Mouse (Mus musculus) heart, embryonic 12.5 days (tissue): Measurements from ENCODE around the gene Gpr183. TPM values are rescaled to one million over a fixed set of nuclear protein-coding genes. Genes with fewer than 3 reads are reported as not detected.

ENCODE experiments used
- ATAC-seq: fragments of 200-750 bp; cut with Nextera tagmentation; 2 replicates; pipeline ENCODE4 v1.8.0; 2017; ENCODE audit warnings: moderate TSS enrichment, moderate library complexity; ENCODE audit not compliant: insufficient number of reproducible peaks, low FRiP score
- H3K27ac ChIP-seq: fragments of 300-500 bp; sonication (generic); 2 replicates; pipeline ENCODE4 v1.5.1; 2016; ENCODE audit warnings: mild to moderate bottlenecking, moderate library complexity; ENCODE audit not compliant: poor library complexity, severe bottlenecking
- H3K27me3 ChIP-seq: fragments of 300-500 bp; sonication (generic); replicated peaks from 2 replicates; pipeline ENCODE4 v1.6.1; 2016; ENCODE audit warnings: mild to moderate bottlenecking, moderate library complexity
- H3K36me3 ChIP-seq: fragments of 300-500 bp; sonication (generic); 2 replicates; pipeline ENCODE4 v1.6.1; 2016; ENCODE audit warnings: mild to moderate bottlenecking, moderate library complexity
- H3K4me1 ChIP-seq: fragments of 300-500 bp; sonication (generic); replicated peaks from 2 replicates; pipeline ENCODE4 v1.6.1; 2016; ENCODE audit warnings: mild to moderate bottlenecking
- H3K4me2 ChIP-seq: fragments of 300-500 bp; sonication (generic); 2 replicates; pipeline ENCODE4 v1.6.1; 2016; ENCODE audit warnings: mild to moderate bottlenecking, moderate library complexity
- H3K4me3 ChIP-seq: fragments of 300-500 bp; sonication (generic); 2 replicates; pipeline ENCODE4 v1.5.1; 2016; ENCODE audit warnings: mild to moderate bottlenecking
- H3K9ac ChIP-seq: fragments of 300-500 bp; sonication (generic); 2 replicates; pipeline ENCODE4 v1.6.1; 2016; ENCODE audit warnings: mild to moderate bottlenecking, moderate library complexity
- H3K9me3 ChIP-seq: fragments of 300-500 bp; sonication (generic); replicated peaks from 2 replicates; pipeline ENCODE4 v1.6.1; 2016; ENCODE audit warnings: mild to moderate bottlenecking, moderate library complexity
- WGBS: fragments of 180-500 bp; shearing (Covaris S2); methylation state at CpG from one replicate; pipeline ENCODE4 v1.1.7; 2016; 5-methylcytosine and 5-hydroxymethylcytosine counted together
- polyA plus RNA-seq: library from polyadenylated mRNA; unstranded; fragments of >200 nt; fragmentation: Nextera tagmentation; extraction: Ambion mirVana; gene quantifications from 2 replicates; pipeline ENCODE4 v1.2.1, GENCODE M21; 2016

Gene Gpr183
- polyA plus RNA-seq, 1 experiment from 2014 or later: 1.7 TPM

GRCm38 (mm10) chr14:121956291-121956690 is 8.7 kb downstream of the Gpr183 start:
- 85% methylated on average over 5 of the region's 5 CpGs for WGBS
- Histone ChIP-seq H3K4me1 (peaks cover 23% of the 10 kb centered on the region), H3K9ac (no peak overlapping the region)

GRCm38 (mm10) chr14:121955176-121955795 is 9.7 kb downstream of the Gpr183 start:
- Histone ChIP-seq H3K4me2 (no peak overlapping the region), H3K9me3 (no peaks in the 10 kb centered on the region), H3K9ac (no peak overlapping the region), H3K27me3 (no peaks in the 10 kb centered on the region), H3K36me3 (no peaks in the 10 kb centered on the region), H3K27ac (no peak overlapping the region), H3K4me1 (peaks cover 16% of the 10 kb centered on the region), H3K4me3 (no peak overlapping the region)
- no peak for ATAC-seq
- 83% methylated on average over 5 of the region's 5 CpGs for WGBS

More at GRCm38 (mm10) chr14:121956291-121956690, 8.7 kb downstream of the Gpr183 start:
- no peaks in the 10 kb centered on the region for H3K9me3 ChIP-seq
- no peak for ATAC-seq
- H3K27ac ChIP-seq: no peak overlapping the region
- H3K4me3 ChIP-seq: no peak overlapping the region
- H3K27me3 ChIP-seq: no peaks in the 10 kb centered on the region
- no peaks in the 10 kb centered on the region for H3K36me3 ChIP-seq
- no peak overlapping the region for H3K4me2 ChIP-seq

GRCm38 (mm10) chr14:121954608-121955007 is 10.4 kb downstream of the Gpr183 start:
- H3K36me3 ChIP-seq: no peaks in the 10 kb centered on the region
- no peak overlapping the region for H3K4me3 ChIP-seq
- H3K9ac ChIP-seq: no peak overlapping the region
- WGBS: 87% methylated on average over 12 of the region's 12 CpGs
- 0 out of 2 replicates have a peak overlapping the region, but pooled peaks have one; percentile 8 for H3K4me2 ChIP-seq
- H3K27ac ChIP-seq: no peak overlapping the region
- no peaks in the 10 kb centered on the region for H3K9me3 ChIP-seq
- peaks cover 16% of the 10 kb centered on the region for H3K4me1 ChIP-seq
- ATAC-seq: no peak
- H3K27me3 ChIP-seq: no peaks in the 10 kb centered on the region

GRCm38 (mm10) chr14:121954129-121954528 is 10.9 kb downstream of the Gpr183 start:
- H3K9me3 ChIP-seq: no peaks in the 10 kb centered on the region
- H3K9ac ChIP-seq: no peak overlapping the region
- no peaks in the 10 kb centered on the region for H3K27me3 ChIP-seq
- no peaks in the 10 kb centered on the region for H3K36me3 ChIP-seq
- WGBS: 49% methylated on average over 11 of the region's 11 CpGs
- no peak overlapping the region for H3K27ac ChIP-seq
- ATAC-seq: 0 out of 2 replicates have a peak, but pooled peaks have one; percentile 37
- H3K4me1 ChIP-seq: peaks cover 16% of the 10 kb centered on the region
- peak overlapping the region; percentile 8; the same call in 1 of the 2 replicates for H3K4me2 ChIP-seq
- no peak overlapping the region for H3K4me3 ChIP-seq

GRCm38 (mm10) chr14:121952046-121952400 is 13.0 kb downstream of the Gpr183 start:
- Histone ChIP-seq H3K27me3 (no peaks in the 10 kb centered on the region), H3K36me3 (no peaks in the 10 kb centered on the region), H3K9me3 (no peaks in the 10 kb centered on the region), H3K9ac (no peak overlapping the region), H3K4me2 (no peak overlapping the region), H3K4me3 (no peak overlapping the region), H3K27ac (no peak overlapping the region), H3K4me1 (peaks cover 11% of the 10 kb centered on the region)
- no peak for ATAC-seq
- WGBS: 86% methylated on average over 5 of the region's 5 CpGs

GRCm38 (mm10) chr14:121951399-121952045 is 13.5 kb downstream of the Gpr183 start:
- no peak overlapping the region for H3K4me3 ChIP-seq
- no peaks in the 10 kb centered on the region for H3K27me3 ChIP-seq
- H3K4me1 ChIP-seq: peaks cover 15% of the 10 kb centered on the region
- no peak for ATAC-seq
- no peak overlapping the region for H3K9ac ChIP-seq
- WGBS: 43% methylated on average over 2 of the region's 2 CpGs
- no peak overlapping the region for H3K4me2 ChIP-seq
- no peaks in the 10 kb centered on the region for H3K36me3 ChIP-seq
- H3K9me3 ChIP-seq: no peaks in the 10 kb centered on the region
- no peak overlapping the region for H3K27ac ChIP-seq

GRCm38 (mm10) chr14:121949897-121950296 is 15.1 kb downstream of the Gpr183 start:
- Histone ChIP-seq H3K36me3 (no peaks in the 10 kb centered on the region), H3K9ac (no peak overlapping the region), H3K27me3 (no peaks in the 10 kb centered on the region), H3K9me3 (no peaks in the 10 kb centered on the region), H3K4me2 (no peak overlapping the region), H3K27ac (no peak overlapping the region), H3K4me3 (no peak overlapping the region), H3K4me1 (peaks cover 15% of the 10 kb centered on the region)
- WGBS: 85% methylated on average over 5 of the region's 5 CpGs
- ATAC-seq: no peak

- no peak for ATAC-seq
- no peak overlapping the region for H3K9ac ChIP-seq
- no peaks in the 10 kb centered on the region for H3K36me3 ChIP-seq
- no peak overlapping the region for H3K27ac ChIP-seq
- H3K4me2 ChIP-seq: no peak overlapping the region
- no peaks in the 10 kb centered on the region for H3K9me3 ChIP-seq
- no peaks in the 10 kb centered on the region for H3K27me3 ChIP-seq
- H3K4me3 ChIP-seq: no peak overlapping the region
- H3K4me1 ChIP-seq: peaks cover 11% of the 10 kb centered on the region
- 88% methylated on average over 3 of the region's 3 CpGs for WGBS
Measured at GRCm38 (mm10) chr14:121949436-121949835, 15.6 kb downstream of the Gpr183 start.

- no peak overlapping the region for H3K4me3 ChIP-seq
- H3K4me2 ChIP-seq: no peak overlapping the region
- ATAC-seq: no peak
- no peaks in the 10 kb centered on the region for H3K9me3 ChIP-seq
- WGBS: 83% methylated on average over 3 of the region's 3 CpGs
- H3K27ac ChIP-seq: no peak overlapping the region
- H3K27me3 ChIP-seq: no peaks in the 10 kb centered on the region
- no peaks in the 10 kb centered on the region for H3K36me3 ChIP-seq
- peaks cover 10% of the 10 kb centered on the region for H3K4me1 ChIP-seq
- no peak overlapping the region for H3K9ac ChIP-seq
Measured at GRCm38 (mm10) chr14:121947966-121948365, 17.0 kb downstream of the Gpr183 start.

GRCm38 (mm10) chr14:121947201-121947760 is 17.7 kb downstream of the Gpr183 start:
- H3K27ac ChIP-seq: no peak overlapping the region
- ATAC-seq: no peak
- WGBS: 65% methylated on average over 8 of the region's 8 CpGs

GRCm38 (mm10) chr14:121946728-121947127 is 18.3 kb downstream of the Gpr183 start:
- no peak overlapping the region; the same call in 1 of the 2 replicates for H3K27ac ChIP-seq
- 79% methylated on average over 8 of the region's 8 CpGs for whole genome bisulfite sequencing
- ATAC-seq: no peak
- H3K36me3 ChIP-seq: no peaks in the 10 kb centered on the region
- no peak overlapping the region for H3K9ac ChIP-seq
- no peak overlapping the region for H3K4me2 ChIP-seq
- H3K4me3 ChIP-seq: no peak overlapping the region
- H3K4me1 ChIP-seq: peaks cover 8% of the 10 kb centered on the region
- H3K27me3 ChIP-seq: no peaks in the 10 kb centered on the region
- H3K9me3 ChIP-seq: no peaks in the 10 kb centered on the region

More at GRCm38 (mm10) chr14:121947201-121947760, 17.7 kb downstream of the Gpr183 start:
- Histone ChIP-seq H3K9me3 (no peaks in the 10 kb centered on the region), H3K9ac (no peak overlapping the region), H3K27me3 (no peaks in the 10 kb centered on the region), H3K4me1 (peaks cover 10% of the 10 kb centered on the region), H3K4me2 (no peak overlapping the region), H3K4me3 (no peak overlapping the region), H3K36me3 (no peaks in the 10 kb centered on the region)
